Mouse (Mus musculus): ENCODE results near the gene Cdyl. TPM values are rescaled to one million over a fixed set of nuclear protein-coding genes. Genes with fewer than 3 reads are reported as not detected.

Cdyl gene
- polyA plus RNA-seq, 2 experiments from 2014 or later, result 3.8 to 4.3 TPM

DNA sequence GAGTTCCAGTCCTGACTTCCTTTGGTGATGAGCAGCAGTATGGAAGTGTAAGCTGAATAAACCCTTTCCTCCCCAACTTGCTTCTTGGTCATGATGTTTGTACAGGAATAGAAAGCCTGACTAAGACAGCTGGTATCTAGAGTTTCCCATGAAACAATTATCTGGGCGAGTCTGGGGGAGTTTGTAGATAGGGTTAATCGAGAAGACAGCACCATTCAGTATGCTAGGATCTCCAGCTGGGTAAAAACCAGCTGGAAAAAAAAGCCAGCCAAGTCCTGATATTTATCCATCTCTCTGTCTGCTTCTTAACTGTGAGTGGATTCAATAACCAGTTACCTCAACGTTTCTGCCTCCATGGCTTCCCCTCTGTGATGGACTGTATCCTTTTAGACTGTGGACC, 104.9 kb downstream of the Cdyl start:
- no peak for ATAC-seq

DNA sequence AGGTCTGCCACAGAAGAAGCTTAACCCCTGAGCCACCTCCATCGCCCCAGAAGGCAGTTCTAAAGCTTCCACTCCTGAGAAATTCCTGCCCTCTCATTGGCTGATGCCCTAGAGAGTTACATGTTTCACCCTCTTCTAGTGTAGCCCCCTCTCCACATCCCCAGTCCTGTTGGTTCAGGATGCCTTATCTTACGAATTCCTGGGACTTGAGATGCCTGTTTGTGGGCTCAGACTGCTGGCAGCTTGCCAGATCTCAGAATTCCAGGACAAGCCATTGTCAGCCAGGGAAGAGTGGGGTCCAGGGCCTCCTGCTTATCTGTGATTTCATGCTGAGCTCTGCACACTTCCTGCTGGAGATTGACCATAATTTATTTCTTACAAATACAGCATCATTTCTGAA, 106.2 kb downstream of the Cdyl start:
- ATAC-seq, result no peak

DNA sequence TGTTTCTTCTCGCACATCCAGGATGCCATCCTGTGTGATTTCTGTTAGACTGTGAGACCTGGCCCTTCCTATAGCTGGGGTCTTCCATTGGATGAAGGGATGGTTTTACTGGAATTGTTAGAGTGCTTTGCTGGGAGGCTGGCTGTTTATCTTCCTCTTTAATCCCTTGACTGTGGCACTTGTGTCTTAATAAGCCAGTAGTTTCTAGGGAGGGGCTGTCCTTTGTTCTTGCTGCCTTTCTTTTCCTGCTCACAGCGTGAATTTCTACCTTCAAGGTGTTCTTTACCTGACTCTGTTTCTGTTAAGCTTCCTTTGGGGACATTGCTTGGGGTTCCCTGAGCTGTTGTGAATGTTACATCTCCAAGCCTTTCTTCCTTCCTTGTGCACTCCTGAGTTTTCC, 110.0 kb downstream of the Cdyl start:
- no peak for ATAC-seq

DNA sequence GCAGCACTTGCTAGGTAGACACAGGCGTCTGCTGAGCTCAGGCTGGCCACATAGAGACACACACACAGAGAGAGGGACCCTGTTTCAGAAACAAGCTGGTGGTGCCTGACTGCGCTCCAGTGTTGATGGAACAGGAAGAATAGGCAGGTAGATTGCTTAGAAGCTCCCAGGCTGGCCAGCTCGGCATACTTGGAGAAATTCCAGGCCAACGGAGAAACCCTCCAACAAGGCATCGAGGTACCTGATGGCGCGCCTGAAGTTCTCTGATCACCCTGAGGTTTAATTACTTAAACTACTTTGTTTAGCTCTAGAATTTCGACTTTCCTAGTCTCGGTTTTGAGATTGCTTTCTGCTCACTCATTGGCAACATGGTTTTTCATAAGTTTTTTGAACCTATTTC, 110.8 kb downstream of the Cdyl start:
- no peak for ATAC-seq

DNA sequence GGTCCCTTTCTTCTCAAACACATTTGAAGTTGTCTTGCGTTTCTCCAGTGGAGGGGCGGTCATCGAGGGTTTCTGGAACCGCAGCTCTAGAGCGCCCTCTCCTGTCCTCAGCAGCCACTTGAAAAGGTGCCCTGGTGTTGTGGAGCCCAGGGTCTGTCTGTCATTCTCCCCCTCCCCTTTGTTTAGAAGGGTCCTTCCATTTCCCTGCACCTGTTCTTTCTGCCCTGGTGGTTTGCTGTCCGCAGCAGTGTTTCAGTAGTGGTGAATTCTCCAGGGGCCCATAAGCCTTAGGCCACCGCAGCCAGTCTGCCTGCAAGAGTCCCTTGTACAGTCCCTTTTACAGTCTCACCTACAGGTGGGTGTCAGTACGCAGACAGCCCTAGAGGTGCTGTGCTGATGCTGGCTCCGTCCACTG, 112.3 kb downstream of the Cdyl start:
- no peak for ATAC-seq

DNA sequence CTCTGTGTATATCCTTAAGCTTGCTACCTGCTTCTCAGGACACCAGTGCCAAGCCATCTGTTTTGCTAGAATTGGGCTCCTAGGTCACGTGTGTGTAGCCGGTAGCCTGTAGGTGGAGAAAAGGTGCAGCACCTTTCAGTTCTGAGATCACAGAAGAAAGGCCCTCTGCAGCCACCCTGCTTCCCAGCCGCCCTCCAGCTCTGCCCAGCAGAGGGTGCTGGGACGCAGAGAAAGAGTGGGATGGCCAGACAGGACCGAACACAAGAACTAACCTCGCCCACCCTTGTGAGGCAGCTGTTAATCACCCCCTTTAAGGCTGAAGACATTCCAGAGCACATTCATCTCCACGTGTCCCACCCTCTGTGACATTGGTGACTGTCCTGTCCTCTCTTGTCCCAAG, 114.1 kb downstream of the Cdyl start:
- no peak for ATAC-seq

DNA sequence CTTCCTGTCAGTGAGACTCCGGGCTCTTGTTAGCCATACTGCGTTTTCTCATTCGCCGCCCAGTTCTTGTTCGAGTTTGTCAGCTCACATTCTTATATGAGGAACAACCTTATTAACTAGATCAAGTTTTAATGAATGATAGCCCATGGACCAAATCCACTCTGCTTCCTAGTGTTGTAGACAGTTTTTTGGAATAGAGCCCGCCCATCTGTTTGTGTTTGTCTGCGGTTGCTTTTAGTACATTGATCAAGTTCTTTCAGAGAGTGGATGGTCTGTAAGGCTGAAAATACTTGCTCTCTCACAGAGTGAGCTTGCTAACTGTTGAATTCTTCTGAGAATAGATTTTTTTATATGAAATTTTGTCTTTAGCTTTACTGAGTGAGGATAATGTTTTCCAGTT, 116.5 kb downstream of the Cdyl start:
- ATAC-seq, result no peak

DNA sequence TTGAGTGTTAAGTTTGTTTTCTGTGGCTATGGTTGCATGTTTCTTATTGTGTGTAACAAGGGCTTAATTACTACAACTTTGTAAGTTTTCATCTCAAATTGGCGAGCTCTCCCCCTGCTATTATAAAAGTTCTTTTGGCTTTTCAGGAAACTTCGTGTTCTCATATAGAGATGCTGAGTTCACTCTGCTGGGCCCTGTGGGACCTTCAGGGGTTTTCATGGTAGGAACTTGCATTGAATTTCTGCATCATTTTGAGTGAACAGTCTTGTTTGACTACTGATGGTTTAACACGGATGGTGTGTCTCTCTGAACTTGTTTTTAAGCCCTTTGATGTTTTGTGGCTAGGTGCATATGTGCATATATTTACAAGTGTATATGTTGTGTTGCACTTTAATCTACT, 121.1 kb downstream of the Cdyl start:
- ATAC-seq, result no peak

DNA sequence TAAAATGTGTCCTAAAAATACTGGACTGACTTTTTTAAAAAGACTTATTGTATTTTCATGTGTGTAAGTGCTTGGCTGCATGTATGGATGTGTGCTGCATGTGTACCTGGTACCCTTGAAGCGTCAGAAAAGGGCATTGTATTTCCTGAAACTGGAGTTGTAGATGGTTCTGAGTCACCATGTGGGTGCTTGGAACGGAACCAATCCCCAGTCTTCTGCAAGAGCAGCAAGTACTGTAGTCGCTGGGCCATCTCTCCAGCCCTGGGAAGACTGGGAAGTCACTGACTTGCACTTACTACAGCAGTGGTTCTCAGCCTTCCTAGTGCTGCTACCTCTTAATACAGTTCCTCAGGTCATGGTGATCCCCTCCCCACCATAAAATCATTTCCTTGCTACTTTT, 122.1 kb downstream of the Cdyl start:
- no peak for ATAC-seq

DNA sequence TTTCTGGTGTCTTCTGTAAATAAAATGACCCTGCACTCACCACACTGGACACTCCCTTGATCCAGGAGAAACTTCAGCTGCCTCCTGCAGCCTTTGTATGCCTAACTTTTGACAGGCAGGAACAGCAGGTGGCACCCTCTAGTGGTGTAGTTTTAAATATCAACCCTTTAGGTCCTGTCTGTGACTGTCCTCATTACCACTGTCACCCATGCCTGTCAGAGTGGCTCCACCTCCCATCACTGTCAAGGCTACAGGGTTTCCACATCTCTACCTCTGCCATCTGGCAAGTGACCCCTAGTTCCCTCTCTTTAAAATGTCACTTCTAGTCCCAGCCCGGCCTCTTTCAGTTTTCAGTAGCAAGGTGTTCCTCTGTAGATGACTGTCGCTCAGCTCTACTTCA, 123.3 kb downstream of the Cdyl start:
- peak; percentile 71 for ATAC-seq

DNA sequence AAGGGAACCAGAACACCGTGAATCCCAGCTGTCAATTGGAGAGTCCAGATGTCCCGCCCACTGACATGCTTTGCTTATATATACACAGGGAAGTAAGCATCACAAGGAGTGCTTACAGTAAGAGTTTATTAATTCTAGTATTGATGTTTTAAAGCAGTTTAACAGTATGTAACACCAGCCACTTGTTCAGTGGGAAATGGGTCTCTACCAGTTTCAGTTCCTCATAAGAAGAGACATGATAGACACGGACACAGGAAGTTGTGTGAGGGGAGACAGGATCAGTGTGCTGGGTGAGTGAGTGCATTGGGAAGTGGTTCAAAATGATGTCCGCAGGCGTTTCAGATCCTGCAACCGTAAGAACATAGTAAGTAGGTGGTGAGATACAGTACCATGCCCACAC, 123.9 kb downstream of the Cdyl start:
- no peak for ATAC-seq

DNA sequence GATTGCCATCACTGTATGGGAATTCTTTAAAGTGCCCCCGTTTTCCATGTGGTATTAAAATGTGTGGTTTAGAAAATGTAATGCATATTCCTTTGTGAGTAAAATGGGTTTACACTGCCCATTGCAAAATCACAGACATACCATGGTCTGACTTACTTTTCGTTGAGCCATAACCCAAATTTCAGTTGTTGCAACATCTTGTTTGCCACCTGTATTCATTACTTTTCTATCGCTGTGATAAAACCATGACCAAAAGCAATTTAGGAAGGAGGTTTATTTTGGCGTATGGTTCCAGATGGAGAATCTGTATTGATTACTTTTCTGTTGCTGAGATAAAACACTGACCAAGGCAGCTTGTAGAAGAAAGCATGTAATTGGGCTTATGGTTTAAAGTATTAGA, 124.6 kb downstream of the Cdyl start:
- no peak for ATAC-seq

DNA sequence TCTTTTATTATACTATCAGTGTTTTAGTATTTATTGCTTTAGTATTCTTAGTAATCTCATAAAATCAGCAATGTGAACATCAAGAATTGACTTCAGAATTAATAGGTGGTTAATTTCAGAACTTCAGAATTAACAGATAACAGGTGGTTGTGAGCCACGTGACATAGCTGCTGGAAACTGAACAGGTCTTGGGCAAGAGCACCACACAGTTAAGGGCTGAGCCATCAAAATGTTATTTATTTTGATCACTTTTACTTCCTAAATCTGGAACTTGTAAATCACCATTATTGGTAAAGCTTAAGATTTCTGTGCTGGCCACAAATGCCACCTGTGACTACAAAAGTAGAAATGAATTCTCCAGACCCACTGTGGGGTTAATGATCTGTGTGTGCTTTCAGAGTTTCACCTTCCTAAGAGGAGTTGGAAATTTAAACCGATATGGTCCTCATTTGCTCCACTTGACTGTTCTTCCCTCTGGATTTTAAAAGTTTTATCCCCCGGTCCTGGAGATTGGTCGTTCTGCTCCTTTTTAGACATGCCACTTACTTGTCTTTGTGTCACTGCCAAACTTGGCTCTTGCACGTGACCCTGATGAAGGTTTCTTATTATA, 125.8 kb downstream of the Cdyl start:
- ATAC-seq, result no peak

DNA sequence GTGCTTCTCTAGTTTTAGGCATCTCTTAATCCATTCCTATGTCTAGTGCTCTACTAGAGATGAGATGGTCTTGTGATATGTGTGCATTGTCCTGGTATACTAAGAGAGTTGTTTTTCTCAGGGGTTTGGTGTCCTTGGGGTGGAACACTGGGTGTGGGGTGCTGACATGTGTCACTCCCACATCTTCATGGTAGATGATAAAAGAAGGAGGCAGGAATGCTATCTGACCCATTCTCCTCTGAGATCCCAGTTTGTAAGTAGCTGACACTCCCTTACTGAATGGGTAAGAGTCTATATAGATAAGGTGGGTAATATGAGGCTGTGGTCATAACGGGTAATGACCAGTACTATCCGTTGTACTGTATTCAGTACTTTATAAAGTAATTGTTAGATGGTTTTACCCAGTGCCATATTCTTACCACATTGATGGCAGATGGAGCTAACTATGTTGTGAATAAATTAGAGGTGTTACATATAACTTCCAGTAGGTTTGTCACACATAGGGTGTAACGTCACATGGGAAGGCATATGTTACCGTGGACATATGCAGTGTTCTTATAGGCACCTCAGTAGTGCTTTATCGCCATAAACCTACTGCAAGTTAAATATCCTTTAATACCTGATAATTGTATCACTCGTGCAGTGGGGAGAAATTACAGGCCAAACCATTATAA, 127.2 kb downstream of the Cdyl start:
- ATAC-seq, result no peak

DNA sequence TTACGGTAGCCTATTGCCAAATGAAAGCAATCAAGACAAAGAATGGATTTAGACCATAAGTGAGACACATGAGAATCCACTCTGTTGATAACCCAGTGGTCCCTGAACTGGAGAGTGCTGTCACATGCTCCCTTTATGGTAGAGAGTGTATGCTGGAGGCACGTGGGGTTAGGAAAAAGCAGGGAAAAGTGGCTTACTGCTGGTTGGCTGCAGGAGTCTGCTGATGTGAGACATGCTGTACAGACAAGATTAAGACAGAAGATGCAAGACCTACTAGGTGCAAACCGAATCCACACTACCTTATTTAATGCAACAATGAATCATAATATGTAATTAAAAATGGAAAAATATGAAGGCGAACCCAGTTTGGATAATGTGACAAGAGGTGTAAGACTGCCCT, 129.9 kb downstream of the Cdyl start:
- ATAC-seq, result no peak

DNA sequence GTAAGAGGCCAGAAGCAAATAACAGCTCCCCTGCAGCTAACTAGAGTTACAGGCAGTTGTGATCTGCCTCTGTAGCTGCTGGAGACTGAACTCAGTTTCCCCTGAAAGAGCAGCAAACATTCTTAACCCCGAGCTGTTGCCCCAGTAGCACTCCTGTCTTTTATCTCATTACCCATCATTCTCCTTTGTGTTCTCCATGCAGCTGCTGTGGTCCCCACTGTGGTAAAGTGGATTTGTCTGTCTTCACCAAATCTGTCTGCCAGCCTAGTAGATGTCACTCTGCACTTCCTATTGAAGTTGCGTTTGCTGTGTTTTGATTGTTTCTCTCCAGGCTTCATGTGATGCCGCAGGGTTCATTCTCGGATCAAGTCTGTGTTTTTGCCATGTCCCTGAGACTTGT, 130.8 kb downstream of the Cdyl start:
- no peak for ATAC-seq

DNA sequence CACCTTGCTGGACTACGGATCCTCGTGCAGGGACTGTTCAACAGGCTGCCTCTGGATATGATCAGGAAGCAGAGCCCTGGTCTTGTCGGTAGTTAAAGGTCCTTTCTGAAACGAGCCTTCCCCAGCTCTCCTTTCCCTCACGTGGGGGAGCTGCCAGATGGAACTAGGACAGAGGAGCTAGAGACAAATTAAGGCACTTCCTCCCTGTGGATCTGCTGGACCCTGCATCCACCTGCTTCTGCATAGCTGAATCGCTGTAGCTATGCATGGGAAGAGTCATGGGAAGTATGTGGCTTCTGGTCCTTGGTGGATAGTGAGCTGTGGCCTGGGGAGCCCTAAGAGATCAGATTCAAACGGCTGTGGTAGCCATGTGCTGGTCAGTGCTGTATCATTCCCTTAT, 134.7 kb downstream of the Cdyl start:
- no peak for ATAC-seq

DNA sequence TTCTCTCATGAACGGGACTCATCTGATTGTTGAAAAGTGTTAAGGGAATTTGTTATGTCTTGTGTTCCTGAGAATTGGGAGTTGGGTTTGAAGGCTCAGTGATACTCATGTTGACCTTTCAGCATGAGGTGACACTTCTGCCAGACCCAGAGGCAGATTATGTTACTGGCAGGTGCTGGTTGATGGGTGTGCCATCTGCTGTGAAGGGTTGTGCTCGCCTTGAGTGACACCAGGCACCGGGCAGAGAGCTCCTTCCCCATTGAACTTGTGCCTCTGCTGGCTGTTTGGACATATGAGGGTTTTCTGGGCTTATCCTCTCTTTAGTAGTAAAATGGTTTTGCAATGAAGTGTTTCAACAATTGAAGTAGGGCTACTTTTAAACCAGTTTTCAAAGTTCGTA, 135.1 kb downstream of the Cdyl start:
- ATAC-seq, result no peak

DNA sequence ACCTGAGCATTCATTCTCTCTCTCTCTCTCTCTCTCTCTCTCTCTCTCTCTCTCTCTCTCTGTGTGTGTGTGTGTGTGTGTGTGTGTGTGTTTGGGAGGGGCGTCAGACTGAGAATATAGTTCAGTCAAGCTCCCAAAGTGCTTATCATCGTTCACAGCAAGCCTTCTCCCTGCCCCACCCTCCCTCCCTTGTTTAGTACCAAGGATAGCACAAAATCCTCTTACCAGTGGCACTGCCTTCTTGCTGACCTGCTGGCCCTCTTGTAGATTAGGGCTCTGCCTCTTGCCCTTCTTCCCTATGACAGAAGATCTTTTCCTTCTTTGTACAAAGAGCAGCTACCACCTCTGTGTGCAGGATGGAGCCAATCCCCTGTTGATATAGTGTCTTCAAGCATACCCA, 136.3 kb downstream of the Cdyl start:
- no peak for ATAC-seq

DNA sequence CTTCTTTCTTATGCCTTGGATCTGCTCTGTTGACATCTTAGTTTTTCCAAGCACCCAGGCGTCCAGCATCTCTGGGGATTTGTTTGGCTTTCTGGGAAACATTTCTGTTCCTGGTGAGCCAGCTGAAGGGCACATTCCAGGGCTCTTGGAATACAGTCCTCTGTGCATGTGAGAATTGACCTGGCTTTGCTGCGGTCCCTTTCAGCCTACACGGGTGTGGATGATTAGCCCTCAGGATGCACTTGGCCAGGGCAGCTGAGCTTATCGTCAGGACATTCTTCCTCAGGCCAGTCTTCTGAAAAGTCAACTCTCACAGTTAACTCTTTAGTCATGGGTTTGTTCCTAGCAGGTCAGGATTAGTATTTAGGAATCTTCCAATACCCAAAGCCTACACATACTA, 136.7 kb downstream of the Cdyl start:
- ATAC-seq, result no peak

DNA sequence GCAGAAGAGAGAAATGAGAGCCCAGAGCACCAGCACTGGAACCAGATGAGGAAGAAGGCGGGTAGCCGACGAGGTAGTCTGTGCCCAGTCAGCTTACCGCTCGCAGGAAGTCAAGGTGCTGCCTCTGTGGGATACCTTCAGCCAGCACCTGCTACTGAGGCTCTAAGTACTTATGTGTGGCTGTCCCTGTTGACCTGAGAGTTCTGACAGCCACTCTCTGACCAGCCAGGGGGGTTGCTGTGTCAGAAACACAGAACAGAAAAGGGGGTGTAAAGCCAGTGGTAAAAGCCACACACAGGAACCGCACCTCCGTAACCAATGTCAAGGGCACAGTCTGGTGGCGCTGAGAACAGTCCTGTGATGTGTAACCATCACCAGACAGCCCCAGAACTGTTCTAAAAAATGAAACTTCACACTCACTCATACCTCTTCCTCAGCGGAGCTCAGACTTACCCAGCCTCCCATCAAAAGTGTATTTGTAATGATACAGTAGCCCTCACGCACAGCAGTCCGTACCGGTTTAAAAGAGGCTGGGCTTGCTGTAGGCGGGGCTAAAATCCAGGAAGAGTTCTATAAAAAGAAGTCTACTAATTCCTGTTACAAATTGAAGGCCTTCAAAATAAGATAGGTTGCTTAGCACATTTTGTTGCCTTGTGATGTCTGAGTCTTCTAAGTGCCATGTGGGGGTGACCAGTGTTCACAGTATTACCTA, 138.3 kb downstream of the Cdyl start:
- peak; percentile 36 for ATAC-seq

DNA sequence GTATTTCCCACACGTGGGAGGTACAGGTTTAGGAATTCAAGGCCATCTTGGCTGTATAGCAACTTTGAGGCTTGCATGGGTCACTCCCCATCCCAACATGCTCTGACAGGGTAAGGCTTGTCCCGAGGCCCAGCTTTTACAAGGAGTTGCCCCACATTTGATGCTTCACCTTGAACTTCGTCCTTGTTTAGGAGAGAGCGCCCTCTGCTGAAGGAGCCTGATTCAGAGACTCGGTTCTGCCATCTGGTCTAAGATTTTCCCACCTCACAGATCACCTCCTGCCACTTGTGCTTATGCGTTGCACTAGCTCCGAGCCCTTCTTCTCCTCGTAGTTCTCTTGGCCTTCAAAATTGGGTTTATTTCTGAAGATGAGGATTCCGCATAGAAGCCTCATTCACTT, 139.0 kb downstream of the Cdyl start:
- ATAC-seq, result no peak

DNA sequence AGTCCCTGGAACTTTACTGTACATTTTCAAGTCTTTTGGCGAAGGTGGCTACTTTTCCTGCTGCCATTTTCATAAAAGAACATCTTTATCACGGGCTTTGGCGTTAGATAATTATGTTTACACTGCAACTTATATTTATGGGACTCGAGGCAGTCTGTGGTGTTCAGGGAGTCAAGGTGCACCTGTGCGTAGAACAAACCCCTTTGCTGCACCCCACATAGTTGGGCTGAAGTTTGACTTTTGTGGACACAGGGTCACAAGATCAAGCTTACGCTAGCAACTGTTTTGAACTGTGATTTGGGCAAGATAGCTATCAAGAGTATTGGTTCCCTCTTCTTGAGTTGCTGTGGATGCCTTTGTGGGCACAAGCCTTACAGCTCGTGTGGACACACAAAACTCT, 140.6 kb downstream of the Cdyl start:
- ATAC-seq, result no peak

DNA sequence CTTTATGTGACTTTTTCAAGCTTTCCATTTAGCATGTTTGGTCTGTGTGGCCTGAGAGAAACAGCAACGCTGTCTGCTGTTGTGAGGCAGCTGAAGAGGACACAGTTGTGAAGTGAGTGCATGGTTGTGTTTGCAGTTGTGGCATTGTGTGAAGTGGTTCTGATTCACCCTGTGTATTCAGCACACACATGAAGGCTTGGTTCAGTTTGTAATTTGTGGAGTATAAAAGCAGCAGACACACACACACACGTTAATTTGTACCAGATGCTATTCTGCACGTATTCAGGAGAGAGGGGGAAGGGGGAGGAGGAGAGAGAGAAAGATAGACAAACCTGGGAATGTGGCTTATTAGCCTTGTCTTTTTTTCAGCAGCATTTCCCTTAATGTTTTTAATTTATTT, 146.1 kb downstream of the Cdyl start:
- no peak for ATAC-seq
